28 mouse cellular contexts compared by ENCODE assay signal in the genomic region with DNA sequence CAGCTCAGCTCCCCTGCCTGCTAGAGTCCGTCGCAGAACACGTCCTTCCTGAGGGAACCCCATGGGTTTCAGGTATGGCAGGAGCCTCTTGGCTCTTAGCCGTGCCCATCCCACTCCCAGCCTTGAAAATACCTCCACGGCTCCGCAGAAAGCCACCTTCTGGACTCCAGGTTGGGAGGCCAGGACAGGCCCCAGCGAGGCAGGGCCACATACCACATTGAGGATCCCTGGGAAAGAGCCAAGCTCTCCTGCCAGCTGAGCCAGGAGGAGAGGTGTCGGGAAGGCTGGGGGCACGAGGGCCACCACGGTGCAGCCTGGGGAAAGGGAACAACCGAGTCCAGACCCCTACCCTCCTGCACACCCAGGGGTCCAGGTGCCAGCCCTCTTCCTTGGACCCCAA. TPM values are rescaled to one million over a fixed set of nuclear protein-coding genes. Genes with fewer than 3 reads are reported as not detected.
DNase-seq lines count a peak whose midpoint lies in the region; ATAC-seq and TF ChIP-seq lines count a peak whose summit lies in the region.
"Had no signal": no experiment of that assay in that cellular context is flagged by ENCODE, and none has a peak within 500 bp of the region (broad histone marks: within the 10 kb centered on the region; RNA-seq: fewer than 3 reads in every experiment).

No protein-coding gene starts in this region.

- no peak for TF ChIP-seq CTCF in kidney, adult 2 months (conservative IDR thresholded peaks at IDR 0.05; ENCODE audit: insufficient read depth, insufficient read length, low read depth, low read length)
- no peak for TF ChIP-seq CTCF in lung, postnatal 0 days (IDR thresholded peaks at IDR 0.05)

- H3K27me3 ChIP-seq in kidney, embryonic 14.5 days (ENCODE audit: control insufficient read depth, insufficient read depth, low read length): no peaks in the 10 kb centered on the region
- H3K27me3 ChIP-seq in kidney, adult 2 months (replicated peaks; ENCODE audit: control insufficient read depth, insufficient read depth, low read length): no peaks in the 10 kb centered on the region
- no peaks in the 10 kb centered on the region for H3K27me3 ChIP-seq in lung, postnatal 0 days (replicated peaks; ENCODE audit: insufficient read depth, low read length)
- H3K27me3 ChIP-seq: intestine, embryonic 15.5 days; midbrain, embryonic 15.5 days; neural tube, embryonic 12.5 days had no signal

- H3K4me3 ChIP-seq in kidney, embryonic 14.5 days (ENCODE audit: low read length): no peak overlapping the region
- H3K4me3 ChIP-seq in kidney, adult 2 months (ENCODE audit: insufficient read depth, low read depth, low read length): peak overlapping the region; percentile 20
- H3K4me3 ChIP-seq in lung, postnatal 0 days (ENCODE audit: low read depth, low read length): no peak overlapping the region
- H3K4me3 ChIP-seq: hindbrain, embryonic 10.5 days; intestine, embryonic 15.5 days; left cerebral cortex, adult 2 months; midbrain, embryonic 10.5 days; midbrain, embryonic 15.5 days; myocyte; neural tube, embryonic 12.5 days had no signal

- TF ChIP-seq EP300 in lung, postnatal 0 days (IDR thresholded peaks at IDR 0.05): no peak

- DNase-seq in kidney, adult 18-20 months: peak; percentile 46
- peak; percentile 63 for DNase-seq in kidney, adult 2 months
- DNase-seq in kidney, adult 8-10 months: peak; percentile 44 to 64
- DNase-seq in kidney, postnatal 10 days: peak; percentile 31
- DNase-seq in lung, postnatal 0 days (ENCODE audit: low spot score): no peak
- DNase-seq in thymus, postnatal 36 days: no peak
- DNase-seq: B cell, adult 2 months; cerebellum, adult 2 months; cerebellum, postnatal 36 days; gastrocnemius, postnatal 14 days; heart, postnatal 14 days; left cerebral cortex, postnatal 4 days; lung, adult 18-20 months; lung, postnatal 10 days; right cerebral cortex, adult 18-20 months; spleen, adult 18-20 months; thymus, postnatal 14 days had no signal

- no peak for ATAC-seq in kidney, embryonic 14.5 days (ENCODE audit: low FRiP score, low TSS enrichment)
- ATAC-seq in lung, postnatal 0 days: no peak
- ATAC-seq: forebrain, embryonic 14.5 days; hindbrain, postnatal 0 days; midbrain, embryonic 15.5 days had no signal

- H3K4me2 ChIP-seq in kidney, embryonic 14.5 days (replicated peaks; ENCODE audit: low read depth, low read length): no peak overlapping the region
- H3K4me2 ChIP-seq in lung, postnatal 0 days (replicated peaks; ENCODE audit: low read depth, low read length): no peak overlapping the region
- H3K4me2 ChIP-seq: intestine, embryonic 15.5 days; midbrain, embryonic 15.5 days; neural tube, embryonic 12.5 days had no signal

- WGBS in kidney, embryonic 14.5 days: 91% methylated on average over 11 of the region's 11 CpGs
- WGBS in kidney, adult 2 months: 54% methylated on average over 11 of the region's 11 CpGs
- WGBS in lung, postnatal 0 days: 90% methylated on average over 11 of the region's 11 CpGs

- peaks cover 17% of the 10 kb centered on the region for H3K4me1 ChIP-seq in kidney, embryonic 14.5 days (ENCODE audit: control insufficient read depth, insufficient read depth, low read length)
- H3K4me1 ChIP-seq in kidney, adult 2 months (ENCODE audit: control insufficient read depth, insufficient read depth, low read length): peaks cover 15% of the 10 kb centered on the region; the same call in 1 of the 2 replicates
- H3K4me1 ChIP-seq in lung, postnatal 0 days (ENCODE audit: insufficient read depth, low read depth, low read length): no peaks in the 10 kb centered on the region
- H3K4me1 ChIP-seq: midbrain, embryonic 15.5 days; neural tube, embryonic 12.5 days had no signal

- H3K9me3 ChIP-seq in kidney, embryonic 14.5 days (ENCODE audit: control insufficient read depth, low read length): no peaks in the 10 kb centered on the region
- no peaks in the 10 kb centered on the region for H3K9me3 ChIP-seq in lung, postnatal 0 days (ENCODE audit: low read length)
- H3K9me3 ChIP-seq: hindbrain, embryonic 10.5 days; intestine, embryonic 15.5 days; midbrain, embryonic 10.5 days; midbrain, embryonic 15.5 days; neural tube, embryonic 12.5 days had no signal

- no peak for TF ChIP-seq POLR2A in kidney, adult 2 months (IDR thresholded peaks at IDR 0.05; ENCODE audit: low read depth, low read length)

- H3K36me3 ChIP-seq in kidney, embryonic 14.5 days (ENCODE audit: control insufficient read depth, insufficient read depth, low read length): peaks cover 45% of the 10 kb centered on the region
- peaks cover 2% of the 10 kb centered on the region for H3K36me3 ChIP-seq in kidney, adult 2 months (ENCODE audit: control insufficient read depth, insufficient read depth, low read length)
- 0 out of 2 replicates have a peak, but pooled peaks cover 12% of the 10 kb centered on the region for H3K36me3 ChIP-seq in lung, postnatal 0 days (ENCODE audit: insufficient read depth, low read length)
- H3K36me3 ChIP-seq: midbrain, embryonic 15.5 days had no signal

- no peak overlapping the region for H3K9ac ChIP-seq in kidney, embryonic 14.5 days (ENCODE audit: low read depth, low read length)
- no peak overlapping the region for H3K9ac ChIP-seq in lung, postnatal 0 days (replicated peaks; ENCODE audit: low read depth)
- H3K9ac ChIP-seq: intestine, embryonic 15.5 days; midbrain, embryonic 15.5 days; neural tube, embryonic 12.5 days had no signal

- no peak overlapping the region for H3K27ac ChIP-seq in kidney, embryonic 14.5 days (ENCODE audit: low read depth, low read length)
- peak overlapping the region; percentile 53 for H3K27ac ChIP-seq in kidney, adult 2 months (ENCODE audit: insufficient read depth, low read depth, low read length)
- H3K27ac ChIP-seq in lung, postnatal 0 days (ENCODE audit: low read length): no peak overlapping the region
- H3K27ac ChIP-seq: hindbrain, embryonic 10.5 days; hindbrain, postnatal 0 days; intestine, embryonic 15.5 days; left cerebral cortex, adult 2 months; midbrain, embryonic 10.5 days; midbrain, embryonic 15.5 days; neural tube, embryonic 12.5 days had no signal

RNA-seq across cellular contexts. Expression of gene Pih1d1, which starts 6.8 kb away (rescaled TPM):
- 101 and 110 TPM in 2 replicates for polyA plus RNA-seq in kidney, embryonic 14.5 days (2014; fragmentation: Nextera tagmentation; extraction: Ambion mirVana)
- 80.3 and 84.9 TPM in 2 replicates for polyA plus RNA-seq in kidney, adult 2 months (2012; rRNA removed)
- polyA plus RNA-seq in lung, postnatal 0 days (2015; fragmentation: Nextera tagmentation; extraction: Ambion mirVana): 51.7 and 58.4 TPM in 2 replicates

RNA-seq across cellular contexts. Expression of gene Aldh16a1, which starts 7.1 kb away (rescaled TPM):
- polyA plus RNA-seq in kidney, embryonic 14.5 days (2014; fragmentation: Nextera tagmentation; extraction: Ambion mirVana): 46.6 and 58.0 TPM in 2 replicates
- polyA plus RNA-seq in kidney, adult 2 months (2012; rRNA removed): 106 and 119 TPM in 2 replicates
- polyA plus RNA-seq in lung, postnatal 0 days (2015; fragmentation: Nextera tagmentation; extraction: Ambion mirVana): 26.7 and 26.8 TPM in 2 replicates

RNA-seq across cellular contexts. Expression of gene Flt3l, which starts 11.0 kb away (rescaled TPM):
- 1.0 and 1.3 TPM in 2 replicates for polyA plus RNA-seq in kidney, embryonic 14.5 days (2014; fragmentation: Nextera tagmentation; extraction: Ambion mirVana)
- polyA plus RNA-seq in kidney, adult 2 months (2012; rRNA removed): 36.8 and 37.7 TPM in 2 replicates
- 5.1 and 6.1 TPM in 2 replicates for polyA plus RNA-seq in lung, postnatal 0 days (2015; fragmentation: Nextera tagmentation; extraction: Ambion mirVana)

RNA-seq across cellular contexts. Expression of gene Gm45713, which starts 11.2 kb away (rescaled TPM):
- 0.19 and 0.47 TPM in 2 replicates for polyA plus RNA-seq in kidney, embryonic 14.5 days (2014; fragmentation: Nextera tagmentation; extraction: Ambion mirVana)
- 5.6 TPM in 2 replicates for polyA plus RNA-seq in kidney, adult 2 months (2012; rRNA removed)
- polyA plus RNA-seq in lung, postnatal 0 days (2015; fragmentation: Nextera tagmentation; extraction: Ambion mirVana): 0.62 and 0.96 TPM in 2 replicates
- polyA plus RNA-seq: midbrain, embryonic 15.5 days; neural tube, embryonic 12.5 days; stomach, embryonic 16.5 days had no signal

RNA-seq across cellular contexts. Expression of gene Slc17a7, which starts 16.5 kb away (rescaled TPM):
- polyA plus RNA-seq in kidney, embryonic 14.5 days (2014; fragmentation: Nextera tagmentation; extraction: Ambion mirVana): 0.10 and 0.28 TPM in 2 replicates
- polyA plus RNA-seq in kidney, adult 2 months (2012; rRNA removed): not detected in 2 replicates
- 0.56 and 0.65 TPM in 2 replicates for polyA plus RNA-seq in lung, postnatal 0 days (2015; fragmentation: Nextera tagmentation; extraction: Ambion mirVana)

Comparison
In these comparisons a context has a peak if more than half of its experiments do, and no peak if none do; other contexts are left out.
1. DNase-seq: peak in kidney, adult 18-20 months (single experiment), kidney, adult 2 months (single experiment), kidney, adult 8-10 months (2 of 2) and kidney, postnatal 10 days (single experiment); none in lung, postnatal 0 days (single experiment) and thymus, postnatal 36 days (0 of 2).